ENCODE assay signal across 17 mouse cellular contexts in genomic region chr11:120167921-120168356, GRCm38 (mm10). TPM values are rescaled to one million over a fixed set of nuclear protein-coding genes. Genes with fewer than 3 reads are reported as not detected.
DNase-seq lines count a peak whose midpoint lies in the region; ATAC-seq lines count a peak whose summit lies in the region.
"Had no signal": no experiment of that assay in that cellular context is flagged by ENCODE, and none has a peak within 500 bp of the region (broad histone marks: within the 10 kb centered on the region; RNA-seq: fewer than 3 reads in every experiment).

No protein-coding gene starts in this region.

- DNase-seq in ovary, adult 18-20 months (ENCODE audit: low spot score) = peak; percentile 61
- DNase-seq in ovary, postnatal 36 days (ENCODE audit: low spot score) = no peak
- DNase-seq in adrenal gland, postnatal 14 days = peak; percentile 49
- no peak for DNase-seq in neural tube, embryonic 10.5 days (ENCODE audit: extremely low spot score, low spot score)
- DNase-seq: cerebellum, adult 8-10 months; heart, adult 11 months; kidney, adult 9 months; lung, adult 18-20 months; lung, postnatal 4 days; midbrain, embryonic 14.5 days had no signal

- no peak overlapping the region; a peak in 2 of 4 replicates for H3K27ac ChIP-seq in heart, embryonic 14.5 days (replicated peaks in 1 of 2; ENCODE audit: control insufficient read depth in 1 of 2, insufficient read depth in 1 of 2, low read depth in 2 of 2, low read length in 2 of 2)
- H3K27ac ChIP-seq in heart, embryonic 12.5 days (ENCODE audit: poor library complexity, severe bottlenecking) = no peak overlapping the region
- no peak overlapping the region for H3K27ac ChIP-seq in liver, embryonic 12.5 days
- H3K27ac ChIP-seq: hindbrain, embryonic 13.5 days; layer of hippocampus, adult 2 months; left cerebral cortex, adult 2 months; neural tube, embryonic 13.5 days had no signal

- no peak for ATAC-seq in heart, embryonic 14.5 days (ENCODE audit: insufficient number of reproducible peaks, insufficient read depth, low FRiP score, low read depth)
- no peak for ATAC-seq in heart, embryonic 12.5 days (ENCODE audit: insufficient number of reproducible peaks, low FRiP score)
- ATAC-seq in liver, embryonic 12.5 days = no peak

- no peak overlapping the region for H3K9ac ChIP-seq in heart, embryonic 14.5 days (ENCODE audit: low read length)
- no peak overlapping the region for H3K9ac ChIP-seq in heart, embryonic 12.5 days
- no peak overlapping the region for H3K9ac ChIP-seq in liver, embryonic 12.5 days
- H3K9ac ChIP-seq: hindbrain, embryonic 13.5 days had no signal

- 74% methylated on average over 12 of the region's 12 CpGs for WGBS in heart, embryonic 14.5 days
- 66% methylated on average over 12 of the region's 12 CpGs for WGBS in heart, embryonic 12.5 days
- 63% methylated on average over 12 of the region's 12 CpGs for WGBS in liver, embryonic 12.5 days (ENCODE audit: insufficient replicate concordance)

- 0 out of 2 replicates have a peak, but pooled peaks cover 3% of the 10 kb centered on the region for H3K9me3 ChIP-seq in heart, embryonic 14.5 days (ENCODE audit: control insufficient read depth, low read length)
- H3K9me3 ChIP-seq in heart, embryonic 12.5 days (replicated peaks) = no peaks in the 10 kb centered on the region
- H3K9me3 ChIP-seq in liver, embryonic 12.5 days (replicated peaks) = no peaks in the 10 kb centered on the region
- H3K9me3 ChIP-seq: hindbrain, embryonic 13.5 days; neural tube, embryonic 13.5 days had no signal

- peaks cover 47 to 66% of the 10 kb centered on the region in 2 experiments for H3K4me1 ChIP-seq in heart, embryonic 14.5 days (ENCODE audit: control insufficient read depth in 2 of 2, insufficient read depth in 2 of 2, low read length in 2 of 2)
- peaks cover 73% of the 10 kb centered on the region for H3K4me1 ChIP-seq in heart, embryonic 12.5 days (replicated peaks)
- peaks cover 28% of the 10 kb centered on the region for H3K4me1 ChIP-seq in liver, embryonic 12.5 days

- no peaks in the 10 kb centered on the region for H3K27me3 ChIP-seq in heart, embryonic 14.5 days (ENCODE audit: control insufficient read depth, insufficient read depth, low read length)
- no peaks in the 10 kb centered on the region for H3K27me3 ChIP-seq in heart, embryonic 12.5 days (replicated peaks)
- no peaks in the 10 kb centered on the region; the same call in 1 of the 2 replicates for H3K27me3 ChIP-seq in liver, embryonic 12.5 days (replicated peaks)
- H3K27me3 ChIP-seq: neural tube, embryonic 13.5 days had no signal

- H3K4me3 ChIP-seq in heart, embryonic 14.5 days (ENCODE audit: control insufficient read depth in 1 of 2, insufficient read depth in 1 of 2, low read depth in 1 of 2, low read length in 2 of 2) = no peak overlapping the region
- H3K4me3 ChIP-seq in heart, embryonic 12.5 days = no peak overlapping the region
- no peak overlapping the region for H3K4me3 ChIP-seq in liver, embryonic 12.5 days
- H3K4me3 ChIP-seq: hindbrain, embryonic 13.5 days; layer of hippocampus, adult 2 months; left cerebral cortex, adult 2 months; neural tube, embryonic 13.5 days had no signal

- 0 out of 2 replicates have a peak overlapping the region, but pooled peaks have one; percentile 73 for H3K4me2 ChIP-seq in heart, embryonic 14.5 days (ENCODE audit: low read length)
- H3K4me2 ChIP-seq in heart, embryonic 12.5 days = no peak overlapping the region
- H3K4me2 ChIP-seq in liver, embryonic 12.5 days = no peak overlapping the region
- H3K4me2 ChIP-seq: hindbrain, embryonic 13.5 days; neural tube, embryonic 13.5 days had no signal

- no peaks in the 10 kb centered on the region for H3K36me3 ChIP-seq in heart, embryonic 14.5 days (ENCODE audit: control insufficient read depth, insufficient read depth, low read length)
- H3K36me3 ChIP-seq in heart, embryonic 12.5 days = no peaks in the 10 kb centered on the region
- no peaks in the 10 kb centered on the region for H3K36me3 ChIP-seq in liver, embryonic 12.5 days
- H3K36me3 ChIP-seq: hindbrain, embryonic 13.5 days; neural tube, embryonic 13.5 days had no signal

RNA-seq across cellular contexts. Expression of gene Slc38a10, which starts 16.8 kb away (rescaled TPM):
- polyA plus RNA-seq in heart, embryonic 14.5 days (2014; fragmentation: Nextera tagmentation; extraction: Ambion mirVana) = 68.8 and 74.1 TPM in 2 replicates
- polyA plus RNA-seq in heart, embryonic 12.5 days (2016; fragmentation: Nextera tagmentation; extraction: Ambion mirVana) = 114 and 117 TPM in 2 replicates
- total RNA-seq in adrenal gland, postnatal 14 days (2021) = 105 and 115 TPM in 2 replicates
- 54.9 and 55.2 TPM in 2 replicates for polyA plus RNA-seq in liver, embryonic 12.5 days (2016; fragmentation: Nextera tagmentation; extraction: Ambion mirVana)

Comparison
In these comparisons a context has a peak if more than half of its experiments do, and no peak if none do; other contexts are left out.
1. DNase-seq: peak in ovary, adult 18-20 months (single experiment) and adrenal gland, postnatal 14 days (single experiment); none in ovary, postnatal 36 days (single experiment) and neural tube, embryonic 10.5 days (single experiment).